Mouse (Mus musculus) retina, adult 2 months (tissue): ENCODE data around the gene Ctsa.
"Not testable (repeated sequence)": the region's sequence is repeated elsewhere in the genome, so short reads cannot be mapped to it uniquely, and the experiment has no call there.

Source experiments
- DNase-seq: peaks from one replicate; pipeline ENCODE4 v3.0.0-alpha.2; 2012; ENCODE audit warnings: low read depth, low spot score

Gene Ctsa

GRCm38 (mm10) chr2:164877376-164878215 is 44.9 kb downstream of the Ctsa start:
- DNase-seq, result not testable (repeated sequence)

- peak; percentile 64 for DNase-seq
These were observed 46.0 kb downstream of the Ctsa start for GRCm38 (mm10) chr2:164878509-164879227.

GRCm38 (mm10) chr2:164879228-164879567 is 46.5 kb downstream of the Ctsa start, which contains the start of gene Pcif1:
Pcif1 (plus strand) TSS chr2:164879304.
- peak; percentile 82 for DNase-seq

DNA sequence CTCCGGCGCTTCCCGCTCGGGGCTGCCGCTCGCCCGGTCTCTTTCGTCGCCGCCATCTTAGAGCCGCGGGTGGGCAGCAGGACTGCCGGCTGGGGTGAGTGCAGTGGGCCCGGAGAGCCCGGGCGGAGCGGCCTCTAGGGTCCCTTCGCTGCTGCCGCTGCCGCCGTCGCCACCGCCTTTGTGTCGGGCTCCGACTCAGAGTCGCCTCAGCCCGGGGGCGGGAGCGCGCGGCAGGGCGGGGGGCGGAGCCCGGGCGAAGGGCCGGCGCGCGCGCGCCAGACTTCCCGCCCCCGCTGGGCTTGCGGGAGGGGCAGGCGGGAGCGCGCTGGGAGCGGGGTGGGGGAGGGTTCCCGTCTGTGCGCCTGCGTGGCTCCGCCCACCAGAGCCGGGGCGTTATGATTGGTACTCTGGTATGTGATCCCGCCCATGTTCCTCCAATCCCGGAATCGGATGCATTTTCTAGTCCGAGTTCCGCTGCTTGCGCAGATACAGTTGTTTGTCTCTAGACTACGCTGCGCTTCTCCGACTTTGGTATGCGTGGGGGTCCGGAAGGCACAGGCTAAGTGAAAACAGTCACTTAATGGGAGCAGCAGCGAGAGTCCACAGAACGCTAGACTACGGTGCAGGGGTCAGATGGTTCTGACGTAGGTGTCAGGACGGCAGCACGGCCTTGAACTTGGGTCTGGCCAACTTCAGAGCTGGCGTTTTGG is 47.0 kb downstream of the Ctsa start:
- DNase-seq, result peak; percentile 95

GRCm38 (mm10) chr2:164882619-164883018 is 49.9 kb downstream of the Ctsa start:
- no peak for DNase-seq

DNA sequence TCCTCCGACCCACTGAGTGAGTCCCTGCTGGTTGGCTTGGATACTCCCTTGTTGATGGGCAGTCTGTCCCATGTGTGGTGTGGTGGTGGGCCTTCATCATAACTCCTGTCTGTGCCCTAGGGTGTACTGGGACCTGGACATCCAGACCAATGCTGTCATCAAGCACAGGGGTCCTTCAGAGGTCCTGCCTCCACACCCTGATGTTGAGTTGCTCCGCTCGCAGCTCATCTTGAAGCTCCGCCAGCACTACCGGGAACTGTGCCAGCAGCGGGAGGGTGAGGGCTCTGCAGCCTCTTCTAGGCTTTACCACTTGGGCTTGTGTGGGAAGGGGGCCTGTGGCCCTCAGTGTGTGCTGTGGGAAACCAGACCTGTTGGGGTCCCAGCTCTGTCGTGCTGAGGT is 53.1 kb downstream of the Ctsa start:
- DNase-seq, result no peak

DNA sequence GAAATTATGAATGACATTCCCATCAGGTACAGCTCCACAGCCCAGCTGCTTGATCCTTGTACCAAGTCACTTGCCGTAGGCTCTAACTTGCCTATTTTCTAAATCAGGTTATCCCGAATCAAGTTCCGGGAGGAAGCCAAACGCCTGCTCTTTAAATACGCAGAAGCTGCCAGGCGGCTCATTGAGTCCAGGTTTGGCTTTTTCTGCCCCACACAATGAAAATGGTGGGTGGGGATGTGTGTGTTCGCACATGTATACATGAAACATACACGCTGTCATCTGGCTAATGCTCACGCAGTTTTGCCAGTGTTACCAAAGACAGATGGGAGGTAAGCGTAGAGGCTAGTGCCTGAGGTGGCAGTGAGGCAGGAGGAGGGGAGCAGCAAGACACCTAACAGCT is 53.9 kb downstream of the Ctsa start:
- no peak for DNase-seq

GRCm38 (mm10) chr2:164888996-164889395 is 56.3 kb downstream of the Ctsa start:
- DNase-seq, result no peak

- no peak for DNase-seq
These were observed 57.3 kb downstream of the Ctsa start for GRCm38 (mm10) chr2:164889960-164890359.
